Mouse (Mus musculus) adrenal gland (tissue): ENCODE results near the gene Pak2.

Experiments used
- intact Hi-C: fragments of 180-260 bp; cut with DNase I; formaldehyde crosslinking; loops from one replicate; pipeline ENCODE4 v1.15.1; 2025
- long read RNA-seq, 2 experiments: library from polyadenylated mRNA; unstranded; transcript quantifications; one replicate each; pipeline ENCODE4 v2.0.0; 2020; ENCODE audit warnings: borderline replicate concordance in 1 of 2; ENCODE audit not compliant: insufficient replicate concordance in 1 of 2

Gene Pak2
- long read RNA-seq, experiment 1, full-length matches to known transcripts: 3 of 46 reads
- long read RNA-seq, experiment 1, partial matches to known transcripts: 34 of 46 reads
- long read RNA-seq, experiment 1, other reads (novel, unspliced or antisense): 9 of 46 reads
- long read RNA-seq, experiment 2, full-length matches to known transcripts: 3 of 62 reads
- long read RNA-seq, experiment 2, partial matches to known transcripts: 54 of 62 reads
- long read RNA-seq, experiment 2, other reads (novel, unspliced or antisense): 5 of 62 reads

- intact Hi-C loops: no loop called here
Measured at GRCm38 (mm10) chr16:32078991-32079511, at the start of gene Pak2. Gene Pak2 (minus strand): TSS chr16:32079342.

- intact Hi-C loops: no loop called here
Measured at GRCm38 (mm10) chr16:32127046-32127445, 47.9 kb upstream of the Pak2 start.

- intact Hi-C loops: no loop called here
Measured at GRCm38 (mm10) chr16:32125364-32125763, 46.2 kb upstream of the Pak2 start.

- intact Hi-C loops: no loop called here
Measured at GRCm38 (mm10) chr16:32124444-32125335, 45.5 kb upstream of the Pak2 start.

GRCm38 (mm10) chr16:32124020-32124419 is 44.9 kb upstream of the Pak2 start:
- intact Hi-C loops: no loop called here

- intact Hi-C loops: no loop called here
Measured at GRCm38 (mm10) chr16:32120454-32120853, 41.3 kb upstream of the Pak2 start.

GRCm38 (mm10) chr16:32116186-32116585 is 37.0 kb upstream of the Pak2 start:
- intact Hi-C loops: loop anchor here (5.0 to 10.0 kb wide), 2 partner anchors 86 to 379 kb away; partner anchors contain the start of gene Zdhhc19

GRCm38 (mm10) chr16:32115781-32116180 is 36.6 kb upstream of the Pak2 start:
- intact Hi-C loops: loop anchor here (5.0 to 10.0 kb wide), 2 partner anchors 87 to 379 kb away; partner anchors contain the start of gene Zdhhc19

GRCm38 (mm10) chr16:32114968-32115695 is 36.0 kb upstream of the Pak2 start:
- intact Hi-C loops: loop anchor here (5.0 to 10.0 kb wide), 2 partner anchors 87 to 380 kb away; partner anchors contain the start of gene Zdhhc19

GRCm38 (mm10) chr16:32114406-32114805 is 35.3 kb upstream of the Pak2 start:
- intact Hi-C loops: loop anchor here (10.0 kb wide), 1 partner anchor 380 kb away; the partner anchor contains the start of gene Zdhhc19

GRCm38 (mm10) chr16:32113541-32114218 is 34.5 kb upstream of the Pak2 start:
- intact Hi-C loops: loop anchor here (10.0 kb wide), 1 partner anchor 381 kb away; the partner anchor contains the start of gene Zdhhc19

- intact Hi-C loops: loop anchor here (10.0 kb wide), 1 partner anchor 384 kb away; the partner anchor contains the start of gene Zdhhc19
Measured at GRCm38 (mm10) chr16:32110951-32111699, 32.0 kb upstream of the Pak2 start.

GRCm38 (mm10) chr16:32108578-32108977 is 29.4 kb upstream of the Pak2 start:
- intact Hi-C loops: no loop called here

- intact Hi-C loops: no loop called here
Measured at GRCm38 (mm10) chr16:32108170-32108569, 29.0 kb upstream of the Pak2 start.

GRCm38 (mm10) chr16:32107342-32108045 is 28.4 kb upstream of the Pak2 start:
- intact Hi-C loops: no loop called here

GRCm38 (mm10) chr16:32105698-32106097 is 26.6 kb upstream of the Pak2 start:
- intact Hi-C loops: no loop called here

- intact Hi-C loops: no loop called here
Measured at GRCm38 (mm10) chr16:32102295-32102694, 23.2 kb upstream of the Pak2 start.

GRCm38 (mm10) chr16:32099638-32100150 is 20.6 kb upstream of the Pak2 start, which contains the start of the genes Pigx and Cep19:
Gene Pigx (minus strand): TSS chr16:32099740.
Gene Cep19 (plus strand): TSS chr16:32099800.
- intact Hi-C loops: no loop called here
